ENCODE assay signal across 9 mouse cellular contexts in genomic region chr12:80023107-80024078, GRCm38 (mm10).
A peak's percentile ranks its signal among the peaks of the same experiment; 100 is the strongest.
DNase-seq lines count a peak whose midpoint lies in the region; ATAC-seq and TF ChIP-seq lines count a peak whose summit lies in the region.
"Had no signal": no experiment of that assay in that cellular context is flagged by ENCODE, and none has a peak within 500 bp of the region (broad histone marks: within the 10 kb centered on the region; RNA-seq: fewer than 3 reads in every experiment).

No protein-coding gene starts in this region.

- H3K27me3 ChIP-seq in heart, adult 2 months (ENCODE audit: control insufficient read depth, insufficient read depth, low read length) = no peaks in the 10 kb centered on the region
- no peaks in the 10 kb centered on the region for H3K27me3 ChIP-seq in embryonic facial prominence, embryonic 15.5 days
- no peaks in the 10 kb centered on the region for H3K27me3 ChIP-seq in midbrain, embryonic 14.5 days (ENCODE audit: control insufficient read depth, insufficient read depth, low read length)

- intact Hi-C loops in heart, adult 2 months (cut with DNase I) = loop anchor here (5.0 to 10.0 kb wide), 2 partner anchors 61 to 84 kb away; no protein-coding TSS in a partner anchor

- no peaks in the 10 kb centered on the region for H3K9me3 ChIP-seq in embryonic facial prominence, embryonic 15.5 days (replicated peaks)
- no peaks in the 10 kb centered on the region for H3K9me3 ChIP-seq in midbrain, embryonic 14.5 days (ENCODE audit: control insufficient read depth, low read length)
- H3K9me3 ChIP-seq: liver, embryonic 15.5 days had no signal

- no peak overlapping the region; the same call in 1 of the 2 replicates for H3K4me3 ChIP-seq in heart, adult 2 months
- H3K4me3 ChIP-seq in embryonic facial prominence, embryonic 15.5 days (replicated peaks) = 0 out of 2 replicates have a peak overlapping the region, but pooled peaks have one; percentile 4
- no peak overlapping the region for H3K4me3 ChIP-seq in midbrain, embryonic 14.5 days (replicated peaks; ENCODE audit: low read depth, low read length)
- H3K4me3 ChIP-seq: liver, embryonic 15.5 days had no signal

- peak in 1 of 2 experiments; percentile 56 for DNase-seq in heart, adult 2 months
- DNase-seq in heart, postnatal 4 days = no peak
- peak; percentile 47 for DNase-seq in hindlimb bud, embryonic 11.5 days (ENCODE audit: extremely low spot score, low read depth, low spot score)
- peak; percentile 72 for DNase-seq in midbrain, embryonic 14.5 days
- no peak for DNase-seq in thymus, postnatal 25 days
- DNase-seq in spleen, adult 18-20 months = no peak

- H3K4me2 ChIP-seq in embryonic facial prominence, embryonic 15.5 days (replicated peaks) = peak overlapping the region; percentile 31
- H3K4me2 ChIP-seq in midbrain, embryonic 14.5 days (ENCODE audit: low read length) = peak overlapping the region; percentile 37
- H3K4me2 ChIP-seq: liver, embryonic 15.5 days had no signal

- no peaks in the 10 kb centered on the region for H3K79me2 ChIP-seq in heart, adult 2 months (replicated peaks; ENCODE audit: control insufficient read depth, insufficient read depth, low read length)

- H3K4me1 ChIP-seq in heart, adult 2 months (ENCODE audit: control insufficient read depth, insufficient read depth, low read length) = peaks cover 3% of the 10 kb centered on the region
- H3K4me1 ChIP-seq in embryonic facial prominence, embryonic 15.5 days = peaks cover 48% of the 10 kb centered on the region
- H3K4me1 ChIP-seq in midbrain, embryonic 14.5 days (ENCODE audit: control insufficient read depth, insufficient read depth, low read length) = peaks cover 27% of the 10 kb centered on the region

- TF ChIP-seq CTCF in heart, adult 2 months (IDR thresholded peaks at IDR 0.05) = no peak

- TF ChIP-seq POLR2A in heart, adult 2 months (IDR thresholded peaks at IDR 0.05; ENCODE audit: insufficient read depth, low read depth, low read length) = no peak

- H3K27ac ChIP-seq in heart, adult 2 months = peak overlapping the region; percentile 56
- H3K27ac ChIP-seq in embryonic facial prominence, embryonic 15.5 days (replicated peaks) = peak overlapping the region; percentile 90
- H3K27ac ChIP-seq in midbrain, embryonic 14.5 days (replicated peaks; ENCODE audit: low read depth, low read length) = peak overlapping the region; percentile 62
- H3K27ac ChIP-seq: liver, embryonic 15.5 days had no signal

- no peak overlapping the region for H3K9ac ChIP-seq in heart, adult 2 months (ENCODE audit: low read depth, low read length)
- no peak overlapping the region for H3K9ac ChIP-seq in embryonic facial prominence, embryonic 15.5 days
- no peak overlapping the region for H3K9ac ChIP-seq in midbrain, embryonic 14.5 days (replicated peaks; ENCODE audit: low read length)
- H3K9ac ChIP-seq: liver, embryonic 15.5 days had no signal

- no peak for TF ChIP-seq EP300 in heart, adult 2 months (IDR thresholded peaks at IDR 0.05; ENCODE audit: insufficient read depth, low read depth, low read length)

- WGBS in heart, adult 2 months = 35% methylated on average over 18 of the region's 18 CpGs
- WGBS in embryonic facial prominence, embryonic 15.5 days = 15% methylated on average over 18 of the region's 18 CpGs
- 8% methylated on average over 18 of the region's 18 CpGs for WGBS in midbrain, embryonic 14.5 days

- peak; percentile 37 for ATAC-seq in embryonic facial prominence, embryonic 15.5 days (ENCODE audit: insufficient number of reproducible peaks, low FRiP score, low TSS enrichment, low read depth)
- ATAC-seq in midbrain, embryonic 14.5 days (ENCODE audit: low FRiP score, low TSS enrichment) = peak; percentile 55; the same call in 1 of the 2 replicates
- ATAC-seq in monocyte, adult 5-6 weeks (replicated peaks; ENCODE audit: insufficient number of reproducible peaks, low FRiP score, low TSS enrichment, poor library complexity, severe bottlenecking) = no peak

- H3K36me3 ChIP-seq in heart, adult 2 months (ENCODE audit: control insufficient read depth, insufficient read depth, low read length) = no peaks in the 10 kb centered on the region
- no peaks in the 10 kb centered on the region for H3K36me3 ChIP-seq in embryonic facial prominence, embryonic 15.5 days
- no peaks in the 10 kb centered on the region for H3K36me3 ChIP-seq in midbrain, embryonic 14.5 days (ENCODE audit: control insufficient read depth, insufficient read depth, low read length)
- H3K36me3 ChIP-seq: liver, embryonic 15.5 days had no signal

Comparison
In these comparisons a context has a peak if more than half of its experiments do, and no peak if none do; other contexts are left out.
1. DNase-seq: peak in hindlimb bud, embryonic 11.5 days (single experiment) and midbrain, embryonic 14.5 days (single experiment); none in heart, postnatal 4 days (single experiment), thymus, postnatal 25 days (single experiment) and spleen, adult 18-20 months (0 of 2).
2. Peak in every context shown above with its lines, with median percentiles within 50 percentile points of each other: H3K27ac ChIP-seq.